Mouse (Mus musculus): ENCODE results near the gene Chrna3.

GRCm38 (mm10) chr9:54980674-54981073 is 45.7 kb downstream of the Chrna3 start, which contains the start of gene Chrna5:
- TF ChIP-seq ZC3H11A (IDR thresholded peaks at IDR 0.05; ENCODE audit: borderline replicate concordance, low read depth, low read length) (no peak), HCFC1 (IDR thresholded peaks at IDR 0.05; ENCODE audit: borderline replicate concordance, insufficient read depth, low read length) (no peak)

Measured in ES-E14 (cell line).